Mouse (Mus musculus) G1E (cell line): ENCODE results near the gene Cenpb.

Experiments used
- CTCF ChIP-seq: IDR thresholded peaks from 2 replicates; pipeline ENCODE4 v1.5.1; 2012; ENCODE audit warnings: low read depth, low read length, inconsistent platforms, mixed read lengths
- GATA1 ChIP-seq: IDR thresholded peaks from 2 replicates; pipeline ENCODE4 v1.6.1; 2012; ENCODE audit warnings: borderline replicate concordance, low read length, inconsistent platforms, mixed read lengths
- TAL1 ChIP-seq: conservative IDR thresholded peaks from 2 replicates; pipeline ENCODE4 v1.6.1; 2012; ENCODE audit warnings: low read depth, low read length, inconsistent platforms, mixed read lengths

- TF ChIP-seq CTCF (no peak), GATA1 (no peak), TAL1 (no peak)
Observed at GRCm38 (mm10) chr2:131179246-131179886, 501 bp downstream of the Cenpb start.
